Mouse (Mus musculus): ENCODE measurements at regions not wholly inside any gene's neighbourhood (a gene's known extent, or its start where the extent isn't known, plus 50 kb on each side); places are given as distances from the start of the nearest gene placed in this dataset.

DNA sequence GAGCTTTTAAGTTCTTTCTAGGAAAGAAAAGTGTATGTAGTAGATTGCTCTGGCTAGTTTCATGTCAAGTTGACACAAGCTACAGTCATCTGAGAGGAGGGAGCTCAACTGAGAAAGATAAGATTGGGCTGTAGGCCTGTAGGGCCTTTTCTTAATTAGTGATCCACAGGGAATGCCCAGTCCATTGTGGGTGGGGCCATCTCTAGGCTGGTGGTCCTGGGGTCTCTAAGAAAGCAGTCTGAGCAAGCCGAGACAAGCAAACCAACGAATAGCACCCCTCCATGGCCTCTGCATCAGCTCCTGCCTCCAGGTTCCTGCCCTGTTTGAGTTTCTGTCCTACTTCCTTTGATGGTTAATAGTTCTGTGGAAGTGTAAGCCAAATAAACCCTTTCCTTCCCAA, 86.3 kb upstream of the Atp1a1 start:
- TF ChIP-seq SRF (IDR thresholded peaks at IDR 0.05; ENCODE audit: control insufficient read depth, insufficient read length, low read depth), result no peak
- TF ChIP-seq E2F4 (IDR thresholded peaks at IDR 0.05; ENCODE audit: insufficient read depth), result no peak
- no peak for TF ChIP-seq POLR2A (IDR thresholded peaks at IDR 0.05; ENCODE audit: insufficient read length, low read depth)
- Histone ChIP-seq H3K4me2 (ENCODE audit: low read depth) (no peak overlapping the region), H3K36me3 (ENCODE audit: control insufficient read depth, insufficient read depth) (no peaks in the 10 kb centered on the region), H3K4me3 (no peak overlapping the region), H3ac (ENCODE audit: control insufficient read depth, insufficient read length) (no peak overlapping the region), H3K79me2 (ENCODE audit: control insufficient read depth, insufficient read depth) (no peaks in the 10 kb centered on the region), H3K27me3 (ENCODE audit: control insufficient read depth, insufficient read depth, insufficient read length) (peaks cover 5% of the 10 kb centered on the region)

DNA sequence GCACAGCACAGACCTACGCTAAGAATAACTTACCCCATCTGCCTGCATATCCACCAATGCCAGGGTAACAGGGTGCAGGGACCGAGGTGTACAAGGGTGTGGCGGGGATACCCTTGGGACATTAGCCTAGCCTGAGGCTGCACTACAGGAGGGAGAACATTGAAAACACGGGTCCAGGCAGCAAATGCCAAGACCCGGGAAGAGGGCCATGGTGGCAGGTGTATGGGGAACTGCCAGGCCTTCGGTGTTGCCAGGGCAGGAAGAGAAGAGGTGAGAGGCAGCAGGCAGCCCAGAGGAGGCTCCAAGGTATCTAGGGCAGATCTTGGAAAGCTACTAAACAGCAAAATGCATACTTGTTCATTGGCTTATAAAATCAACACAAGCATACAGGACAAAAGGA, 85.7 kb upstream of the Atp1a1 start:
- H3K79me2 ChIP-seq (ENCODE audit: control insufficient read depth, insufficient read depth), result no peaks in the 10 kb centered on the region
- H3K4me2 ChIP-seq (ENCODE audit: low read depth), result no peak overlapping the region
- no peak for TF ChIP-seq E2F4 (IDR thresholded peaks at IDR 0.05; ENCODE audit: insufficient read depth)
- no peak for TF ChIP-seq REST (IDR thresholded peaks at IDR 0.05; ENCODE audit: insufficient read depth, insufficient read length)
- no peak for TF ChIP-seq MYOD1 (IDR thresholded peaks at IDR 0.05; ENCODE audit: control insufficient read depth in 1 of 3, insufficient read length in 2 of 3, low read depth in 2 of 3)
- TF ChIP-seq USF1 (IDR thresholded peaks at IDR 0.05; ENCODE audit: low read depth), result no peak
- TF ChIP-seq SRF (IDR thresholded peaks at IDR 0.05; ENCODE audit: control insufficient read depth, insufficient read length, low read depth), result no peak
- no peak for TF ChIP-seq POLR2AphosphoS2 (IDR thresholded peaks at IDR 0.05; ENCODE audit: insufficient read length, low read depth)
- no peak for TF ChIP-seq MAX (IDR thresholded peaks at IDR 0.05; ENCODE audit: low read depth)
- TF ChIP-seq POLR2A (IDR thresholded peaks at IDR 0.05; ENCODE audit: insufficient read length, low read depth), result no peak
- no peak for TF ChIP-seq TCF12 (IDR thresholded peaks at IDR 0.05; ENCODE audit: insufficient read depth, poor library complexity, severe bottlenecking)
- TF ChIP-seq TCF3 (IDR thresholded peaks at IDR 0.05; ENCODE audit: insufficient read length, low read depth), result no peak
- no peak for TF ChIP-seq MYOG (IDR thresholded peaks at IDR 0.05; ENCODE audit: control insufficient read depth in 1 of 3, insufficient read depth in 1 of 3, insufficient read length in 2 of 3, low read depth in 2 of 3)
- no peak for TF ChIP-seq CEBPB (IDR thresholded peaks at IDR 0.05; ENCODE audit: insufficient read depth, poor library complexity, severe bottlenecking)
- H3K4me3 ChIP-seq, result no peak overlapping the region
- H3K27me3 ChIP-seq (ENCODE audit: control insufficient read depth, insufficient read depth, insufficient read length), result peaks cover 5% of the 10 kb centered on the region
- no peaks in the 10 kb centered on the region for H3K36me3 ChIP-seq (ENCODE audit: control insufficient read depth, insufficient read depth)
- no peak overlapping the region for H3ac ChIP-seq (ENCODE audit: control insufficient read depth, insufficient read length)

DNA sequence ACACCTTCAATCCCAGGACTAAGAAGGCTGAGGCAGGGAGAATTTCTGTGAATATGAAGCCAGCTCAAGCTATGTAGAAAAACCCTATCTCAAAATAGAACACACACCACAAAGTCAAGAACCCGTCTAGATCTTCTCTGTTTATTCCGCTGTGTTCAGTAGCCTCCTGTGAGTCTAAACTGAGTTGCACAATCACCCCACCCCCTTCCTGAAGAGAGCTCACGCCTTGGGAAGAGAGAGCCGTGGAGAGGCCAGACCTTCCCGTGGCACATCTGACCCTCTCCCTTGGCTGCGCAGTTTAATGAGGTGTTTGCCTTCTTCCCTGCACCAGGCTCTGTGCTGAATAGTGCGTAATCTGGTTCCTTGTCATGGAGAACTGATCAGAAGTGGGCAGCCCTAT, 80.7 kb upstream of the Atp1a1 start:
- Histone ChIP-seq H3K27me3 (ENCODE audit: control insufficient read depth, insufficient read depth, insufficient read length) (peaks cover 5% of the 10 kb centered on the region), H3K4me2 (ENCODE audit: low read depth) (no peak overlapping the region), H3K4me3 (no peak overlapping the region), H3ac (ENCODE audit: control insufficient read depth, insufficient read length) (no peak overlapping the region), H3K79me2 (ENCODE audit: control insufficient read depth, insufficient read depth) (no peaks in the 10 kb centered on the region), H3K36me3 (ENCODE audit: control insufficient read depth, insufficient read depth) (no peaks in the 10 kb centered on the region)
- no peak for TF ChIP-seq REST (IDR thresholded peaks at IDR 0.05; ENCODE audit: insufficient read depth, insufficient read length)
- no peak for TF ChIP-seq CEBPB (IDR thresholded peaks at IDR 0.05; ENCODE audit: insufficient read depth, poor library complexity, severe bottlenecking)
- no peak for TF ChIP-seq POLR2AphosphoS2 (IDR thresholded peaks at IDR 0.05; ENCODE audit: insufficient read length, low read depth)
- TF ChIP-seq POLR2A (IDR thresholded peaks at IDR 0.05; ENCODE audit: insufficient read length, low read depth), result no peak
- no peak for TF ChIP-seq USF1 (IDR thresholded peaks at IDR 0.05; ENCODE audit: low read depth)
- no peak for TF ChIP-seq MAX (IDR thresholded peaks at IDR 0.05; ENCODE audit: low read depth)
- no peak for TF ChIP-seq TCF3 (IDR thresholded peaks at IDR 0.05; ENCODE audit: insufficient read length, low read depth)
- TF ChIP-seq E2F4 (IDR thresholded peaks at IDR 0.05; ENCODE audit: insufficient read depth), result no peak
- TF ChIP-seq SRF (IDR thresholded peaks at IDR 0.05; ENCODE audit: control insufficient read depth, insufficient read length, low read depth), result no peak
- no peak for TF ChIP-seq TCF12 (IDR thresholded peaks at IDR 0.05; ENCODE audit: insufficient read depth, poor library complexity, severe bottlenecking)
- no peak for TF ChIP-seq MYOD1 (IDR thresholded peaks at IDR 0.05; ENCODE audit: control insufficient read depth in 1 of 3, insufficient read length in 2 of 3, low read depth in 2 of 3)
- TF ChIP-seq MYOG (IDR thresholded peaks at IDR 0.05; ENCODE audit: control insufficient read depth in 1 of 3, insufficient read depth in 1 of 3, insufficient read length in 2 of 3, low read depth in 2 of 3), result no peak

GRCm38 (mm10) chr3:101672943-101673342, 68.5 kb upstream of the Atp1a1 start:
- Histone ChIP-seq H3K27me3 (ENCODE audit: control insufficient read depth, insufficient read depth, insufficient read length) (no peaks in the 10 kb centered on the region), H3K4me2 (ENCODE audit: low read depth) (no peak overlapping the region), H3K36me3 (ENCODE audit: control insufficient read depth, insufficient read depth) (no peaks in the 10 kb centered on the region), H3K4me3 (no peak overlapping the region), H3ac (ENCODE audit: control insufficient read depth, insufficient read length) (no peak overlapping the region), H3K79me2 (ENCODE audit: control insufficient read depth, insufficient read depth) (no peaks in the 10 kb centered on the region)
- TF ChIP-seq MYOG (IDR thresholded peaks at IDR 0.05; ENCODE audit: control insufficient read depth in 1 of 3, insufficient read depth in 1 of 3, insufficient read length in 2 of 3, low read depth in 2 of 3) (no peak), SRF (IDR thresholded peaks at IDR 0.05; ENCODE audit: control insufficient read depth, insufficient read length, low read depth) (no peak), TCF12 (IDR thresholded peaks at IDR 0.05; ENCODE audit: insufficient read depth, poor library complexity, severe bottlenecking) (no peak), E2F4 (IDR thresholded peaks at IDR 0.05; ENCODE audit: insufficient read depth) (no peak), POLR2A (IDR thresholded peaks at IDR 0.05; ENCODE audit: insufficient read length, low read depth) (no peak), POLR2AphosphoS2 (IDR thresholded peaks at IDR 0.05; ENCODE audit: insufficient read length, low read depth) (no peak)

GRCm38 (mm10) chr3:101670561-101671001, 66.1 kb upstream of the Atp1a1 start:
- H3K36me3 ChIP-seq (ENCODE audit: control insufficient read depth, insufficient read depth), result no peaks in the 10 kb centered on the region
- H3K4me2 ChIP-seq (ENCODE audit: low read depth), result peak overlapping the region; percentile 38
- no peak overlapping the region for H3ac ChIP-seq (ENCODE audit: control insufficient read depth, insufficient read length)
- H3K27me3 ChIP-seq (ENCODE audit: control insufficient read depth, insufficient read depth, insufficient read length), result peaks cover 16% of the 10 kb centered on the region
- no peaks in the 10 kb centered on the region for H3K79me2 ChIP-seq (ENCODE audit: control insufficient read depth, insufficient read depth)
- no peak for TF ChIP-seq POLR2A (IDR thresholded peaks at IDR 0.05; ENCODE audit: insufficient read length, low read depth)
- peak in 1 of 3 experiments; percentile 43 for TF ChIP-seq MYOG (IDR thresholded peaks at IDR 0.05; ENCODE audit: control insufficient read depth in 1 of 3, insufficient read depth in 1 of 3, insufficient read length in 2 of 3, low read depth in 2 of 3)
- no peak for TF ChIP-seq SRF (IDR thresholded peaks at IDR 0.05; ENCODE audit: control insufficient read depth, insufficient read length, low read depth)
- peak; percentile 9 for TF ChIP-seq TCF12 (IDR thresholded peaks at IDR 0.05; ENCODE audit: insufficient read depth, poor library complexity, severe bottlenecking)
- TF ChIP-seq MYOD1 (IDR thresholded peaks at IDR 0.05; ENCODE audit: control insufficient read depth in 1 of 3, insufficient read length in 2 of 3, low read depth in 2 of 3), result peak in 2 of 3 experiments; percentile 57 to 74
- TF ChIP-seq MAX (IDR thresholded peaks at IDR 0.05; ENCODE audit: low read depth), result no peak
- TF ChIP-seq REST (IDR thresholded peaks at IDR 0.05; ENCODE audit: insufficient read depth, insufficient read length), result no peak
- TF ChIP-seq E2F4 (IDR thresholded peaks at IDR 0.05; ENCODE audit: insufficient read depth), result no peak
- TF ChIP-seq CEBPB (IDR thresholded peaks at IDR 0.05; ENCODE audit: insufficient read depth, poor library complexity, severe bottlenecking), result no peak
- no peak overlapping the region for H3K4me3 ChIP-seq
